Mouse (Mus musculus) kidney, adult 2 months (tissue): ENCODE measurements at regions not wholly inside any gene's neighbourhood (a gene's known extent, or its start where the extent isn't known, plus 50 kb on each side); places are given as distances from the start of the nearest gene placed in this dataset.

Experiments
- CTCF ChIP-seq: fragments of 200-500 bp; conservative IDR thresholded peaks from 2 replicates; pipeline ENCODE4 v1.5.1; 2011; ENCODE audit warnings: low read depth, mild to moderate bottlenecking, control low read depth, low read length, moderate library complexity, mixed read lengths; ENCODE audit not compliant: insufficient read depth, insufficient read length
- POLR2A ChIP-seq: fragments of 200-500 bp; IDR thresholded peaks from one replicate; pipeline ENCODE4 v1.6.1; 2011; ENCODE audit warnings: low read depth, low read length, control low read depth

GRCm38 (mm10) chr15:87097206-87097605 lies 446.9 kb upstream of the Fam19a5 start:
- TF ChIP-seq POLR2A (no peak), CTCF (no peak)
